Mouse (Mus musculus) CH12F3 (cell line): ENCODE results near the gene Snrpd3.
"Not testable (repeated sequence)": the region's sequence is repeated elsewhere in the genome, so short reads cannot be mapped to it uniquely, and the experiment has no call there.

Source experiments
- in situ Hi-C: fragments of 300-500 bp; cut with MboI; formaldehyde crosslinking; loops from 2 replicates; pipeline ENCODE4 v1.14.3; 2020; ENCODE audit warnings: low sequenced_read_pairs

Snrpd3 gene

GRCm38 (mm10) chr10:75517073-75517757 is at the start of gene Snrpd3:
Gene Snrpd3, plus strand, starts transcription at chr10:75517551.
- in situ Hi-C loops, result no loop called here

GRCm38 (mm10) chr10:75473411-75473810 is 43.9 kb upstream of the Snrpd3 start:
- in situ Hi-C loops, result no loop called here

- in situ Hi-C loops, result no loop called here
These were observed 42.8 kb upstream of the Snrpd3 start for GRCm38 (mm10) chr10:75474571-75474970.

GRCm38 (mm10) chr10:75475139-75475850 is 42.1 kb upstream of the Snrpd3 start:
- in situ Hi-C loops, result not testable (repeated sequence)

- in situ Hi-C loops, result no loop called here
These were observed 40.3 kb upstream of the Snrpd3 start for GRCm38 (mm10) chr10:75477034-75477433.

GRCm38 (mm10) chr10:75479955-75480354 is 37.4 kb upstream of the Snrpd3 start:
- in situ Hi-C loops, result no loop called here

- in situ Hi-C loops, result no loop called here
These were observed 35.6 kb upstream of the Snrpd3 start for GRCm38 (mm10) chr10:75481703-75482102.

GRCm38 (mm10) chr10:75482271-75482670 is 35.1 kb upstream of the Snrpd3 start:
- in situ Hi-C loops, result no loop called here

- in situ Hi-C loops, result no loop called here
These were observed 34.4 kb upstream of the Snrpd3 start for GRCm38 (mm10) chr10:75482919-75483483.

GRCm38 (mm10) chr10:75484066-75484465 is 33.3 kb upstream of the Snrpd3 start:
- in situ Hi-C loops, result no loop called here

GRCm38 (mm10) chr10:75484767-75485166 is 32.6 kb upstream of the Snrpd3 start:
- in situ Hi-C loops, result no loop called here

- in situ Hi-C loops, result no loop called here
These were observed 31.0 kb upstream of the Snrpd3 start for GRCm38 (mm10) chr10:75486086-75486979.

GRCm38 (mm10) chr10:75487131-75487530 is 30.2 kb upstream of the Snrpd3 start:
- in situ Hi-C loops, result no loop called here

GRCm38 (mm10) chr10:75489522-75489921 is 27.8 kb upstream of the Snrpd3 start:
- in situ Hi-C loops, result no loop called here

GRCm38 (mm10) chr10:75490731-75491130 is 26.6 kb upstream of the Snrpd3 start:
- in situ Hi-C loops, result no loop called here

- in situ Hi-C loops, result no loop called here
These were observed 26.0 kb upstream of the Snrpd3 start for GRCm38 (mm10) chr10:75491234-75491935.

- in situ Hi-C loops, result no loop called here
These were observed 25.5 kb upstream of the Snrpd3 start for GRCm38 (mm10) chr10:75491936-75492262.

GRCm38 (mm10) chr10:75495304-75495703 is 22.0 kb upstream of the Snrpd3 start:
- in situ Hi-C loops, result no loop called here

GRCm38 (mm10) chr10:75495921-75496320 is 21.4 kb upstream of the Snrpd3 start:
- in situ Hi-C loops, result no loop called here

- in situ Hi-C loops, result not testable (repeated sequence)
These were observed 18.1 kb upstream of the Snrpd3 start for GRCm38 (mm10) chr10:75499214-75499613.

- in situ Hi-C loops, result no loop called here
These were observed 17.6 kb upstream of the Snrpd3 start for GRCm38 (mm10) chr10:75499791-75500190.
